Mouse (Mus musculus) spleen, adult 12 weeks (tissue): Measurements from ENCODE around the gene Wnk2.
A peak's percentile ranks its signal among the peaks of the same experiment; 100 is the strongest.

Source experiments
- DNase-seq: peaks from one replicate; pipeline ENCODE4 v3.0.0; 2022; ENCODE audit warnings: low spot score

Wnk2 gene

GRCm38 (mm10) chr13:49036928-49037574 lies 110.8 kb downstream of the Wnk2 start:
- no peak for DNase-seq

- DNase-seq: no peak
Observed at GRCm38 (mm10) chr13:49036436-49036835, 111.4 kb downstream of the Wnk2 start.

GRCm38 (mm10) chr13:49031029-49031428 lies 116.8 kb downstream of the Wnk2 start:
- no peak for DNase-seq

GRCm38 (mm10) chr13:49028757-49029539 lies 118.9 kb downstream of the Wnk2 start:
- DNase-seq: no peak

- DNase-seq: no peak
Observed at GRCm38 (mm10) chr13:49027057-49027456, 120.8 kb downstream of the Wnk2 start.

GRCm38 (mm10) chr13:49025521-49025920 lies 122.3 kb downstream of the Wnk2 start:
- DNase-seq: no peak

GRCm38 (mm10) chr13:49024763-49025162 lies 123.1 kb downstream of the Wnk2 start:
- no peak for DNase-seq

- peak; percentile 56 for DNase-seq
Observed at GRCm38 (mm10) chr13:49021693-49022092, 126.1 kb downstream of the Wnk2 start.

GRCm38 (mm10) chr13:49020152-49020551 lies 127.7 kb downstream of the Wnk2 start:
- no peak for DNase-seq

- no peak for DNase-seq
Observed at GRCm38 (mm10) chr13:49017375-49017774, 130.4 kb downstream of the Wnk2 start.

GRCm38 (mm10) chr13:49016311-49016761 lies 131.5 kb downstream of the Wnk2 start:
- no peak for DNase-seq

- no peak for DNase-seq
Observed at GRCm38 (mm10) chr13:49015366-49016306, 132.2 kb downstream of the Wnk2 start.

- no peak for DNase-seq
Observed at GRCm38 (mm10) chr13:49013206-49013794, 134.5 kb downstream of the Wnk2 start.

- DNase-seq: no peak
Observed at GRCm38 (mm10) chr13:49001691-49002090, 146.1 kb downstream of the Wnk2 start.

GRCm38 (mm10) chr13:48998591-48998990 lies 149.2 kb downstream of the Wnk2 start:
- DNase-seq: peak; percentile 29

GRCm38 (mm10) chr13:48996731-48997130 lies 151.1 kb downstream of the Wnk2 start:
- no peak for DNase-seq

GRCm38 (mm10) chr13:48994903-48995302 lies 152.9 kb downstream of the Wnk2 start:
- no peak for DNase-seq

- DNase-seq: no peak
Observed at GRCm38 (mm10) chr13:48992914-48993313, 154.9 kb downstream of the Wnk2 start.

- DNase-seq: no peak
Observed at GRCm38 (mm10) chr13:48990138-48990537, 157.7 kb downstream of the Wnk2 start.
